Mouse (Mus musculus) intestine, embryonic 15.5 days (tissue): ENCODE results near the gene Prss50. TPM values are rescaled to one million over a fixed set of nuclear protein-coding genes. Genes with fewer than 3 reads are reported as not detected.
A peak's percentile ranks its signal among the peaks of the same experiment; 100 is the strongest.

Experiments used
- ATAC-seq: fragments of 200-750 bp; cut with Nextera tagmentation; 2 replicates; pipeline ENCODE4 v1.8.0; 2017; ENCODE audit warnings: moderate TSS enrichment, moderate library complexity
- H3K27ac ChIP-seq: fragments of 300-500 bp; sonication (generic); 2 replicates; pipeline ENCODE4 v1.5.1; 2015; ENCODE audit warnings: mild to moderate bottlenecking, inconsistent platforms
- H3K27me3 ChIP-seq: fragments of 300-500 bp; sonication (generic); replicated peaks from 2 replicates; pipeline ENCODE4 v1.6.1; 2015; ENCODE audit warnings: inconsistent platforms
- H3K36me3 ChIP-seq: fragments of 300-500 bp; sonication (generic); 2 replicates; pipeline ENCODE4 v1.6.1; 2015; ENCODE audit warnings: inconsistent platforms
- H3K4me1 ChIP-seq: fragments of 300-500 bp; sonication (generic); replicated peaks from 2 replicates; pipeline ENCODE4 v1.6.1; 2015; ENCODE audit warnings: inconsistent platforms
- H3K4me2 ChIP-seq: fragments of 300-500 bp; sonication (generic); replicated peaks from 2 replicates; pipeline ENCODE4 v1.6.1; 2015; ENCODE audit warnings: mild to moderate bottlenecking, inconsistent platforms
- H3K4me3 ChIP-seq: fragments of 300-500 bp; sonication (generic); replicated peaks from 2 replicates; pipeline ENCODE4 v1.5.1; 2015; ENCODE audit warnings: inconsistent platforms
- H3K9ac ChIP-seq: fragments of 300-500 bp; sonication (generic); 2 replicates; pipeline ENCODE4 v1.6.1; 2015; ENCODE audit warnings: inconsistent platforms
- H3K9me3 ChIP-seq: fragments of 300-500 bp; sonication (generic); 2 replicates; pipeline ENCODE4 v1.6.1; 2016; ENCODE audit warnings: inconsistent platforms
- WGBS: fragments of 180-500 bp; shearing (Covaris S2); methylation state at CpG from one replicate; pipeline ENCODE4 v1.1.7; 2015; 5-methylcytosine and 5-hydroxymethylcytosine counted together
- polyA plus RNA-seq: library from polyadenylated mRNA; unstranded; fragments of >200 nt; fragmentation: Nextera tagmentation; extraction: Ambion mirVana; gene quantifications from 2 replicates; pipeline ENCODE4 v1.2.1, GENCODE M21; 2015

Gene Prss50
- polyA plus RNA-seq, 1 experiment from 2014 or later = 0.19 TPM

DNA sequence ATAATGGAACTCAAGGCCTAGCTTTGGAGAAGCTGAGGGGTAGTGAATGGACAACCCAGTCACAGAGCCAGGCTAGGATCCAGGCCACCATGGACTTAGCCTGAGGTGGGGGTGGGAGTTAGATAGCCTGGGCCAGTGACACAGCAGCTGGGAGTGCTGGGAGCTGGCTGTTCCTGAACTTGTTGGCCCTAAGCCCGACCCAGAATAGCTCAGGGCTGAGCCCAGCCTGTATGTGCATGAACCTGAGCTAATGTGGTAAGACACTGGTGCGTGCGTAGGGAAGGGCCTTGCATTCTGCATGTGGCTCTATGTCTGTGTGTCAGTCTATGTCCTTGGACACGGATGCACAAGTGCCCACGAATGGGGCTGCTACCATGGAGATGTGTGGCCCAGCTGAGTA lies 20.1 kb downstream of the Prss50 start:
- no peak for ATAC-seq
- 86% methylated on average over 5 of the region's 5 CpGs for WGBS
- H3K4me3 ChIP-seq = no peak overlapping the region
- no peaks in the 10 kb centered on the region for H3K36me3 ChIP-seq
- no peak overlapping the region for H3K27ac ChIP-seq
- peaks cover 15% of the 10 kb centered on the region for H3K27me3 ChIP-seq
- H3K9ac ChIP-seq = no peak overlapping the region
- H3K4me1 ChIP-seq = peaks cover 37% of the 10 kb centered on the region
- H3K9me3 ChIP-seq = no peaks in the 10 kb centered on the region
- H3K4me2 ChIP-seq = no peak overlapping the region

DNA sequence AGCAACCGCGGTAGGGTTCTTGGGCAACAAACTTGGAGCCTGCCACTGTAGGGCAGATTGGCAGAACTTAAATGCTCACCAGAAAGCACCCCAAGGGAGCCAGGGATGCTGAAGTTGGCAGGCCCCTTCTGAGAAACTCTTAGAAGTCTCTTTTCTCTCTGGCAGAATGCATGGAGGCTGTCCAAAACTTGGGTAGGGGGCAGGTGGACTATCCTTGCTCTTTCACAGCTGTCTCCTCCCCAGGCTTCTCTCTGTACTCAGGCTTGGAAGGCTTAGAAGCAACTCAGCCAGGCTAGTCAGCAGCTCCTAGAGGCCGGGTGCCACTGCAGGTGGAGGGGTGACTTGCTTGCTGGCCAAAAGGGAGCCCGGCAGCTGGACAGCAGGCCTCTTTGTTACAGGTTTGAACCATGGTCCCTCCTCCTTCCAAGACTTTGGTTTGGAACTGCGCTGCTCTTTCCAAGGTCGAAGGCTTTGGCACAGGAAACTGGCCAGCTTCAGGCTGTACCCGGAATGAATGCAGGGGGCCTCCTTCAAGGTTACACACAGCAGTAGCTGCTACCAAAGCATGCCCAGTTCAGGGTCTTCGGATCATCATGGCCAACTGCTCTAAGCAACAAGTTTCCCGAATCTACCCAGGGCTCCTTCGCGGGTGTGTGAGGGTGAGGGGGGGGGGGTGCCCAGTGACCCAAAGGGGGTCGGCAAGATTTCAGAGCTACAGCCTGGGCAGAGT lies 21.6 kb downstream of the Prss50 start, which contains the start of gene Als2cl:
Als2cl (plus strand) TSS at position 680 of the 730 bp plus-strand sequence.
- no peaks in the 10 kb centered on the region for H3K9me3 ChIP-seq
- ATAC-seq = peak; percentile 13
- H3K27me3 ChIP-seq = peaks cover 7% of the 10 kb centered on the region
- 16% methylated on average over 12 of the region's 12 CpGs for WGBS
- peak within 1 kb of the TSS; percentile 60 for H3K4me3 ChIP-seq
- peak within 1 kb of the TSS; percentile 79 for H3K27ac ChIP-seq
- H3K36me3 ChIP-seq = no peaks in the 10 kb centered on the region
- H3K9ac ChIP-seq = peak within 1 kb of the TSS; percentile 42
- H3K4me1 ChIP-seq = peaks cover 28% of the 10 kb centered on the region
- peak within 1 kb of the TSS; percentile 92 for H3K4me2 ChIP-seq

DNA sequence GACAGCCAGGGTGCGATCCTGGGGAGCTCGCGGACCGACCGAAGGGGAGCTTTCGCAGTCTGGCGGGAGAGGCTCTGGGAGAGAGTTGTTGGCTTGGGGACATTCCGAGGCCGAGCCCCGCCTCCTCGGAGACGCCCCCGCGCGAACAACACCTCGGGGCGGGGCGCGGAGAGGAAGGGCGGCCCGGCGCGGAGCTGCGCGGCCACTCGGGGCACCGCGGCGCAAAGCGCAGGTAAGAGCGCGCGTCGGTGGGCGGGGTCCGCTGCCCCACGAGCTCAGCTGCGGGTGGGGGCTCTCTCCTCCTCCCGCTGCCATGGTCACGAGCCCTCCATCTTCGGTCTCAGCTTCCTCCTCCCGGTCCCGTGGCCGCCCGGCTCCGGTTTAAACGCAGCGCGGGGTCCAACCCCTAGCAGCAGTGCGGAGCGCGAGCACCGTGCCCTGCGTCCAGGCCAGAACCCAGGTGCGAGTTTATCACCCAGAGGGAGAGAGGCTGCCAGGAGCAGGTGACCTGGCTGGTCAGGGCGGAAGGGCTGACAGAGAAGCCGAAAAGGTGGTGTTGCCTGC lies 22.3 kb downstream of the Prss50 start, which contains the start of gene Tmie:
Tmie (minus strand) TSS at position 116 of the 564 bp plus-strand sequence.
- peak within 1 kb of the TSS; percentile 92 for H3K4me2 ChIP-seq
- peak within 1 kb of the TSS; percentile 42 for H3K9ac ChIP-seq
- under 1% methylated on average over 57 of the region's 57 CpGs for WGBS
- peak within 1 kb of the TSS; percentile 79 for H3K27ac ChIP-seq
- H3K27me3 ChIP-seq = peaks cover 7% of the 10 kb centered on the region
- H3K4me1 ChIP-seq = peaks cover 20% of the 10 kb centered on the region
- H3K9me3 ChIP-seq = no peaks in the 10 kb centered on the region
- H3K36me3 ChIP-seq = no peaks in the 10 kb centered on the region
- peak within 1 kb of the TSS; percentile 60 for H3K4me3 ChIP-seq
- ATAC-seq = peak; percentile 87

DNA sequence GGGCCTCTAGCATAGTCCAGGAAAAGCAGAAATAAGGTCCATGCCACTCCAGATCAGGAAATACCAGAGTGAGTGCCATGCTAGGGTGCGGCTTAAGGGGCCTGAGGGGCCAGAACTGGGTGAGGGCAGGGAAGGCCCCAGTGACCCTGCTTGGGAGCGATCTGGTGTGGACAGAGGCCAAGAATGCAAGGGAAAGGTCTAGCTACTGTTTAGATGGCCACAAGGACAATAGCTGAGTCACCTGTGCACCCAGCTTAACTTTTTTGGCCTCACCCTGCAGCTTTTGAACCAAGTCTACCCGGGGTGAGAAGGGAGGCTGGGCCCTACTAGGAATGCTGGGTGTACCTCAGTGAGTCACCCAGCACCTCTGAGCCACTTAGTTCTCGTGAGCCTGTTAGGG lies 23.0 kb downstream of the Prss50 start:
- peaks cover 19% of the 10 kb centered on the region for H3K4me1 ChIP-seq
- no peaks in the 10 kb centered on the region for H3K36me3 ChIP-seq
- H3K9ac ChIP-seq = peak overlapping the region; percentile 41
- 52% methylated on average over 4 of the region's 4 CpGs for WGBS
- ATAC-seq = peak; percentile 37
- peak overlapping the region; percentile 92 for H3K4me2 ChIP-seq
- H3K9me3 ChIP-seq = no peaks in the 10 kb centered on the region
- H3K27ac ChIP-seq = peak overlapping the region; percentile 79
- H3K27me3 ChIP-seq = peaks cover 7% of the 10 kb centered on the region
- peak overlapping the region; percentile 60 for H3K4me3 ChIP-seq

DNA sequence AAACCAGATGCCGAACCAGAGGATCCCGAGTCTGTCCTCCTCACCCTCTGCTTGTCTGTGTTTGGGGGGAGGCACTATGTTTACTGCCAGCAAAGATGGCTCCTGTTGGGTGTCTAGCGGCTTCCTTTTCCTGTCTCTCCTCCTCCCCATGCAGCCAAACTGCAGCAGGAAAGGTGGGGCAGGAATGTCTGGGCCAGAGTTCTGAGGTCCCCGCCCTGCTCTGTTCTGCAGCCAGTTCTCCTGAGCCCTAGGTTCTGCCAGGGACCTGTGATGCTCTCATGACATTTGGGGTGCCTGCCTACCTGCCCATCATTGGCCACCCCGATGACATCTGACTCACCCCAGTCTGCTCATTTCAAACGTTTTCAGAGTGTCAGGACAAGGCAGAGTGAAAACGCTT lies 24.2 kb downstream of the Prss50 start:
- no peak overlapping the region for H3K9ac ChIP-seq
- H3K4me2 ChIP-seq = no peak overlapping the region
- ATAC-seq = no peak
- peaks cover 19% of the 10 kb centered on the region for H3K4me1 ChIP-seq
- H3K9me3 ChIP-seq = no peaks in the 10 kb centered on the region
- no peak overlapping the region for H3K27ac ChIP-seq
- WGBS = 73% methylated on average over 7 of the region's 7 CpGs
- H3K27me3 ChIP-seq = peaks cover 7% of the 10 kb centered on the region
- no peaks in the 10 kb centered on the region for H3K36me3 ChIP-seq
- H3K4me3 ChIP-seq = no peak overlapping the region

DNA sequence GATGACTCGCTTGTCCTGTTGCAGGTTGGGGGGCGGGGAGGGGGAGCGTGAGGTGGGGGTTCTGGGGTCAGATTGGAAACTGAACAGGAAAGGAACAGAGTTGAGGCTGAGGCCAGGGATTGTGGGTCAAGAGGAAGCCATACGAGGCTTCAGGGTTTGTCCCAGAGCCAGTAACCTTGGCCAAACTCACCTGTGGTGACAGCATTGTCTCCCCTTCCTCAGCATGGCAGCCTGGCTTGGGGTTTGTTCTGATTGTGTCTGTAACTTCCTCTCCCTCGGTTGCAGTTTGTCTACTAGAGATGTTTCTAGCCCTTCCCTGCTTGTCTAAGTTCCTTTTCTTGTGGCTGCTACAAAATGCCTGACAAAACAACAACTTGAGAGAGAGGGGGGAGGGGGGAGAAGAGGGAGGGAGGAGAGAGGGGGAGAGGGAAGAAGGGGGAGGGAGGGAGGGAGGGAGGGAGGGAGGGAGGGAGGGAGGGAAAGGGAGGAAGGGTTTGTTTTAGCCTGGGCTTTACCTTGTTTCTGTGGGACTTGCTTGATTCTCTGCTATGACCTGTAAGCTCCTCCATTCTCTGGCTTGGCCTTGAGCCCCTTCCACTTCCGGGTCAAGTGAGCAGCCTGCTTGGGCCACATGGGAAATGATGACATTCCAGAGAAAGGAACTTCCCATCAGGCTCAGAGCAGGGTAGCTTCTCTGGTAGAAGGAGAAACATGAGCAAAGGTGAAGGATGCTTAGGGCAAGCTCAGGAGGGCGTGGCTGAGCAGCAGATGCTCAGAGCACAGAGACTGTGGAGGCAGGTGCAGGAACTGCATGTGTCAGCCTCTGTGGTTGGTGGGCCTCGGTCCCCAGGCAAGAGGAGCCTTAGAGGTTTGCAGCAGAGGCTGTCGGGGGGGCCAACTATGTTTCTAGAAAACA lies 29.9 kb downstream of the Prss50 start:
- Histone ChIP-seq H3K4me2 (no peak overlapping the region), H3K9ac (no peak overlapping the region), H3K36me3 (no peaks in the 10 kb centered on the region), H3K27ac (no peak overlapping the region), H3K4me1 (peaks cover 18% of the 10 kb centered on the region; the same call in 1 of the 2 replicates), H3K27me3 (no peaks in the 10 kb centered on the region), H3K9me3 (no peaks in the 10 kb centered on the region), H3K4me3 (no peak overlapping the region)
- ATAC-seq = no peak
- 61% methylated on average over 9 of the region's 9 CpGs for WGBS

DNA sequence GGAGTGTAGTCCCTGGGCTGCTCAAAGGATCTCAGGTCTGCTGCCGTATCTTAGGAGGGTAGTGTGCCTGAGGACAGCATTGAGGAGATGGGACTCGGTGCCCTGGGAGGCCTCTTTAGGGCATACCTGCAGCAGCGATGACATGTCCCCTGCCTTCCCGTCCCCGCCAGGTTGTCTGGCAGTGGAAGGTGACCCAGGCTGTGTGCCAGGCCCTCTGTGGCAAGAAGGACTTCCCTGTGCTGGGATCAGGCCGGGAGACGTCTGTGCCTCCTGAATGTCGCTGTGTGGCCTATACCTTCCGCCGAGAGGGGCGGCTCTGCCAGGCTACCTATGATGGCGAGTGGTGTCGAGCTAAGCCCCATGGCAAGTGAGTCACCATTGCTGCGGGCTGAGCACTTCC lies 31.2 kb downstream of the Prss50 start:
- Histone ChIP-seq H3K36me3 (no peaks in the 10 kb centered on the region), H3K4me3 (no peak overlapping the region), H3K4me1 (peaks cover 18% of the 10 kb centered on the region; the same call in 1 of the 2 replicates), H3K27ac (no peak overlapping the region), H3K9ac (no peak overlapping the region), H3K4me2 (no peak overlapping the region), H3K27me3 (no peaks in the 10 kb centered on the region), H3K9me3 (no peaks in the 10 kb centered on the region)
- no peak for ATAC-seq
- WGBS = 91% methylated on average over 14 of the region's 14 CpGs

DNA sequence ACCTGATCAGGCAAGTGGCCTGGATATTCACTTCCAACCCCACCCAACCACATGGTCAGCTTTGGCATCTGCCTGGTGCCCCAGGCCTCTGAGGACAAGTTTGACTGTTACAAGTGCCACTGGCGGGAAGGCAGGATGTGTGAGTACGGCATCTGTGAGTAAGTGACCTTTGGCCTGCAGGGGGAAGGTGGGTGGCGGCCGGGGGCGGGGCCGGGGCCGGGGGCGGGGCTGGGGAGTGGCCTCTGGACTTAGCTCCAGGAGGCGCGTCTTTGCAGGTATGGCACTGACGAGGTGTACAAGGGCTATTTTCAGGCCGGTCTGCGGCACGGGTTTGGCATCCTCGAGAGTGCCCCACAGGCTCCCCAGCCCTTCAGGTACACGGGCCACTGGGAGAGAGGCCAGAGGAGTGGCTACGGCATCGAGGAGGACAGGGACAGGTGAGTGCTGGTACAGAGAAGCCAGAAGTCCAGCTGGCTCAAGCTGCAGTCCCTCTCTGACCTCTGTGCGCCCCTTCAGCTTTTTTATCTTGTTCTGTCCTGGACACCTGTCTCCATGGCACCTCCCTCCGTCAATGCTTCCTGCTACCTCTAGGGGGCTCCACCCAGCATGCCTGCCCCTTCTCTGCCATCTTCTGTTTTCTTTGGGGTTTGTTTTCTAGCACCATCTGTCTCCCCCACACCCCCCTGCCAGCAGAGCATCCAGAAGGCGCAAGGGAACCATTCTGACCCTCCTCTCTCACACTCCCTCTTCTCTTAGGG lies 32.4 kb downstream of the Prss50 start:
- peaks cover 18% of the 10 kb centered on the region; the same call in 1 of the 2 replicates for H3K4me1 ChIP-seq
- H3K27me3 ChIP-seq = no peaks in the 10 kb centered on the region
- no peaks in the 10 kb centered on the region for H3K36me3 ChIP-seq
- ATAC-seq = peak; percentile 88
- no peaks in the 10 kb centered on the region for H3K9me3 ChIP-seq
- H3K9ac ChIP-seq = no peak overlapping the region
- no peak overlapping the region; the same call in 1 of the 2 replicates for H3K27ac ChIP-seq
- H3K4me2 ChIP-seq = peak overlapping the region; percentile 46
- 10% methylated on average over 21 of the region's 21 CpGs for WGBS
- no peak overlapping the region for H3K4me3 ChIP-seq

DNA sequence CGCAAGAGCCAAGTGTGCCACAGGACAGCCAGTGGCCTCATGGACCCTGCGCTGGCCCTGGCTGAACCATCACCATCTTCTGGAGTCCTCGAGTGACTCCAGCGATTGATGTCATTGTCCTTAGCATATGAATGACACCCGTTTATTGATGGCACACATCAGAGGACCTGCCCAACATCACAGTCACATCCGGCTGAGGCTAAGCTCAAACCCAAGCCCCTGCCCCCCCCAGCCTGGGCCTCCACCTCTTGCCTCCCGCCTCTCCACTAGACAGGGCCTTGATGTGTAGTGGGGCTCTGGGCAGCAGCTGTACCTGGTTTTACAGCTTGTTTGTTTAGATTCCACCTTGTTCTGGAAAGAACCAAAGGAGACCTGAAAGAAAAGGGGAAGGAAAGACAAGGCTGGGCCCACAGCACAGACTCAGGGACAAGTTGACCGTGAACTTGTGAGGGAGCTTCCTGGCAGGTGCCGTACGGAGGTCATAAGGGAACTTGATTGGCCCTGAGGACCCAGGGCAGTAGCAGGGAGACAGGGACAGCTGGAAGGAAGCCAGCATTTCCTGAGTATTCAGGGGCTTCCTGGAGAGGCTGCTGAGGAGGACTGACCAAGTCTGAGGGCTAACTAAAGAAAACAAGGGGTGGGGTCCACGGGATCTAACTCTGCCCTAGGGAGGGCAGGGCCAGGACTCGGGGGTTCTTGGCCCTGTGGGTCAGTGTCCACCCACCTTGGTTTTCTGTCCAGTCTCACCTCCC lies 33.5 kb downstream of the Prss50 start:
- Histone ChIP-seq H3K27me3 (no peaks in the 10 kb centered on the region), H3K9ac (no peak overlapping the region), H3K4me1 (peaks cover 19% of the 10 kb centered on the region; the same call in 1 of the 2 replicates), H3K9me3 (no peaks in the 10 kb centered on the region), H3K27ac (no peak overlapping the region), H3K4me3 (no peak overlapping the region), H3K36me3 (no peaks in the 10 kb centered on the region), H3K4me2 (no peak overlapping the region)
- 62% methylated on average over 12 of the region's 12 CpGs for WGBS
- no peak for ATAC-seq

DNA sequence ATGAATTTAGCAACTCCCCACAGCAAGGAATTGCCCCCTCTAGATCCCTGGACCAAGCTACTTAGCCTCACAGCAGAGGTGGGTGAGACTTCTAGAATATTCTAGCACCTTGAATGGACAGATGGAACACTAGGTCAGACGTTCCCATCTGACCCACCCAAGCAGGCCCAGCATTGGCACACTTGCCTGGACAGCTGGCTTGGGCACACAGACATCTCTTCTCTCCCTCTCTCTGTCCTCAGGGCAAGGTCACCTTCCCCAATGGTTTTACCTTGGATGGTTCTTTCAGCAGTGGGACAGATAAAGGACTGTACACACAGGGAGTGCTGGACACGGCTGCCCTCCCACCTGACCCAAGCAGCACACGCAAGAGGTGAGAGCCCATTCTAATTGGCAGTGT lies 34.8 kb downstream of the Prss50 start:
- H3K4me2 ChIP-seq = no peak overlapping the region
- no peaks in the 10 kb centered on the region for H3K36me3 ChIP-seq
- H3K27ac ChIP-seq = no peak overlapping the region
- 90% methylated on average over 3 of the region's 3 CpGs for WGBS
- no peak for ATAC-seq
- H3K9ac ChIP-seq = no peak overlapping the region
- no peak overlapping the region for H3K4me3 ChIP-seq
- H3K9me3 ChIP-seq = no peaks in the 10 kb centered on the region
- peaks cover 24% of the 10 kb centered on the region; the same call in 1 of the 2 replicates for H3K4me1 ChIP-seq
- H3K27me3 ChIP-seq = no peaks in the 10 kb centered on the region

DNA sequence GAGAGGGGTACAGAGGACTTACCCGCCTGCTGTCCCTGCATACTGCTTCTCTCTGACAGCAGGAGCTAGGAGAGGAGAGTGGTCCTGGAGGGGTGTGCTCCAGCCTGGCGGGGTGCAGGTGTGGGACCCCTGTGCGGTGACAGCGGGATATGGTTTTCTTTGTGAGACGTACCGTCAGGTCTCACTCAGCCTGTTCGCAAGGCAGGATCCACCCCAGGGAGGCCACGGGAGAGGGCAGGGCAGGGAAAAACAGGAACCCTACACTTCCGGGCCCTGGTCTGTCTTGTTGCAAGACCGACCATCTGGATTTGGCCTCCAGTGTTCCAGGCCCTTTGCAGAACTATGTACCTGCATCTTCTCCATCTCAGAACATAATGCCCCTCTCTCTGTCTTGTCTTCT lies 35.7 kb downstream of the Prss50 start:
- H3K9me3 ChIP-seq = no peaks in the 10 kb centered on the region
- H3K4me1 ChIP-seq = peaks cover 18% of the 10 kb centered on the region; the same call in 1 of the 2 replicates
- WGBS = 63% methylated on average over 10 of the region's 10 CpGs
- no peak overlapping the region for H3K27ac ChIP-seq
- no peak for ATAC-seq
- H3K4me2 ChIP-seq = no peak overlapping the region
- H3K4me3 ChIP-seq = no peak overlapping the region
- no peak overlapping the region for H3K9ac ChIP-seq
- H3K36me3 ChIP-seq = no peaks in the 10 kb centered on the region
- no peaks in the 10 kb centered on the region for H3K27me3 ChIP-seq
